Mouse (Mus musculus) natural killer cell, adult 2 months (primary cell): Measurements from ENCODE around the gene Cacna1h.

ENCODE experiments used
- DNase-seq, 2 experiments: peaks; one replicate each; pipeline ENCODE4 v3.0.0; 2022; ENCODE audit warnings: low spot score in 2 of 2

The Cacna1h gene

DNA sequence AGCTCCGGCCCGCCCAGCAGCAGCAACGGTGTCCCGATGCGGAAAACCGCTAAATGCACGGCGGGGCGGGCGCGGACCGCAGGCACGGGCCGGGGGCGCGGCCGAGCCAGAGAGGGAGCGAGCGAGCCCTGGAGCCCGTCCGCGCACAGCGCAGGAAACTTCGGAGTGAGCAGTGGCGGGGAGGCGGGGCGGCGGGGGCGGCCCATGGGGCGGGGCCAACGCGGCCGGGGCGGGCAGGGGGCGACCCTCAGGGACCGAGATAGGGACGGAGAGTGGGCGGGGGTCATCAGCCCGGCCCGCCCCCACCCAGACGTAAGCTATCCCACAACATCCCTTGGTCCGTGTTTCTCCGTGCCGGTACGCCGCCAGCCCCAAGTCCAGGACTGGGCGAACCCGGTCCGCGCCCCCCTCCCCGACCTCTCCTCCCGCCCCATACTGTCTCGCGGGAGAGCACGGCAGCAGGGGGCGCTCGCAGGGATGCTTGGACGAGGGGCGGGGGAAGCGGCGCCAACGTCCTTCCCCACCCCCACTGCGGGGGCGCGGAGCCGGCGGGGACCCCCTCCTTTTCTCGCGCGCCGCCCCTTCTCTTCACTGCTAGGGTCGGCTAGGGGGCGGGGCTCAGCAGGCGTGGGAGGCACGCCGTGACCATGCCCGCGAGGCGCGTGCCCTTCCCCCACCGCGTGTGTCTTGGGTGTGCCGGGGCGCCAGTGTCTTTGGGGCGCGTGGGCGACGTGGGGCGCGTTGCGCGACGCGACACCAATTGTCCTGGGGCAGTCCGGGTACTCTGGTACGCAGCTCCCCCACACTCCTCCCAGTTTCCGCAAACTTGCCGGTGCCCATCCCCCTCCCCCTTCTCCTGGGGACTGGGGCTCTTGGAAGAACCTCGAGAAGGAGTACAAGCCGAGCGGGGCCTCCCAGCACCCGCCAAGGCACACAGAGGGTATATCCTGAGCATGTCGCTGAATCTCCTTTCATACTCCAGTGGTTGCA, at the start of gene Cacna1h:
Gene Cacna1h, minus strand, starts transcription at position 167 of the 990 bp plus-strand sequence.
- DNase-seq, result no peak

DNA sequence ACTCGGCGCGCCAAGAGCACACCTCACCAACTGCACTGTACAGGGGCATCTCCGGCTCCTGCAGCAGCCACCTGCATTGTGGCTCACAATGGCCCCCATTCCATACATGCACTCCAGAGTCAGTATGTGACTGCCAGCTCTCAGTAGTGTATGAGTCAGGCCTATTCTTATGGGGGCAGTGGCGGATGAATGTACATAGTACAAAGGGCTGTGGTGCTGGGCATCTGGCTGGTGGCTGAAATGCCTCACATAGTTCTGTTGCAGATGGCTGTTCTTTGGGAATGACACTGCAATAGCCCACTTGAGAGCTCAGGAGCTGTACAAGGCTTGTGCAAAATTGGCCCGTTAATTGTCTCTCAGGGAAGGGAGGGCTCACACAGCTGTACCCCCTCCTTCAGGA, 48.5 kb upstream of the Cacna1h start:
- DNase-seq, result no peak

DNA sequence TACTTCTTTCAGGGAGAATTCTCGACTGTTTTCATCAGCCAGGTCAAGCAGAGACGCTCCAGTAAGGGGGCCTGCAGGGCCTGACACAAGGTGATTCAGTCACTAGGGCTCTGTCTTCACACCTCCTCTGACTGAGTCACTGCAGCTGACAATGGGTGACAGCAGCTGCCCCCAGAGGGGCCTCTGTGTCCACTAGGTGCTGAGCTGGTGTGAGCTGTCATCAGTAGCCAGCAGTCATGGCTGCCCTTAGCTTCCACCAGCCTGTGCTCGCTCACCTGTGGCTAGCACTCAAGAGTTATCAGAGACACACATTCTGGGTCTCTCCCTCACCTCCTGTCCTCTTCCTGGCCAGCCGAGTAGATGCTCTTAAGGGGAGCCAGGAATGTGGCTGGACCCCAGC, 47.2 kb upstream of the Cacna1h start:
- peak in 1 of 2 experiments; percentile 19 for DNase-seq

DNA sequence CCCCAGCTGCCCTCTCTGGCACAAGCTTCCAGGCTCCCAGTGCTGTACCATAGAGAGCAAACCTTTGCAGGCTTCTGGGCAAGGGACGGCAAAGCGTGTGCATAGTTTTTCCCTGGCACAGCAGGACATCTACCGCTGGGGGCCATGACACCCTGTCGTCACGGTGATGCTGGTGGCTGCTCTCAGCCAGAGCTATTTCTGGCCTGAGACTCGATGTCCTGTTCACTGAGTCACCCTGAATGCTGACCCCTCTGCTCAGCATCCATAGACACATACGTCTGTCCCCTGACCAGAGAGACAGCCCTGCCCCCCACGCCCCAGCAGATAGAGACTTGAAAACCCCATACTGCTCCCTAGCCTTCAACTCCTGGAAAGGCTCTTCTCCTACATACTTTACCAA, 46.6 kb upstream of the Cacna1h start:
- no peak for DNase-seq

DNA sequence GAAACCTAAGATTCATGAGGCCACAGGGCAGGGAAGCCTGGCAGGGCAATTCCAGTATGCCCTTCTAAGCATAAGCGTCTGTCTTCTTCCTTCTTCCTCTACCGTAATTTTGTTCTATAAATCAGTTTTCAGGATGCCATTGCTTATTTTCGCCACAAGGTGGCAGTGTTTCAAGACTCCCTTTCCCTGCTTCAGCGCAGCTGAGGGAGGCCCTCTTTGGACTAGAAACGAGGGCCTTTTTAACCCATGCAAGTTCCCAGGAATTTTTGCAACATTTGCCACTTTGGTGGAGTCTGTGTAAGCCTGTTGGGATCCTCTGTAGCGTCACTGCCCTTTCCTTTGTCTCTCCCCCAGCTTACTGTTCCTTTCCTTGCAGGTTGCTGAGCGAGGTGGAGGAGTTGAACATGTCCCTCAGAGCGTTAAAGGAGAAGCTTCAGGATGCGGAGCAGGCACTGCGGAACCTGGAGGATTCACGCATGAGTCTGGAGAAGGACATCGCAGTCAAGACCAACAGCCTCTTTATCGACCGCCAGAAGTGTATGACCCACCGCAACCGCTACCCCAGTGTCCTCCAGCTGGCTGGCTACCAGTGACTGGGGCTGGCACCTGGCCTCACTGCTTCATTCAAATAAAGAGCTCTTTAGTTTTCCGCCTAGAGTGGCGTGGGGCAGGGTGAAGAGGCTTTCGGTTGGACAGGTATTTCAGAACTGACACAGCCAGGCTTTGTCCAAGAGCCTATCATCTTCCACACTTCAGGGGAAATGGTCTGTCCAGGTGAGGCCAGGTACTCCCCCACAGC, 42.6 kb upstream of the Cacna1h start:
- DNase-seq, result peak; percentile 36 to 57

DNA sequence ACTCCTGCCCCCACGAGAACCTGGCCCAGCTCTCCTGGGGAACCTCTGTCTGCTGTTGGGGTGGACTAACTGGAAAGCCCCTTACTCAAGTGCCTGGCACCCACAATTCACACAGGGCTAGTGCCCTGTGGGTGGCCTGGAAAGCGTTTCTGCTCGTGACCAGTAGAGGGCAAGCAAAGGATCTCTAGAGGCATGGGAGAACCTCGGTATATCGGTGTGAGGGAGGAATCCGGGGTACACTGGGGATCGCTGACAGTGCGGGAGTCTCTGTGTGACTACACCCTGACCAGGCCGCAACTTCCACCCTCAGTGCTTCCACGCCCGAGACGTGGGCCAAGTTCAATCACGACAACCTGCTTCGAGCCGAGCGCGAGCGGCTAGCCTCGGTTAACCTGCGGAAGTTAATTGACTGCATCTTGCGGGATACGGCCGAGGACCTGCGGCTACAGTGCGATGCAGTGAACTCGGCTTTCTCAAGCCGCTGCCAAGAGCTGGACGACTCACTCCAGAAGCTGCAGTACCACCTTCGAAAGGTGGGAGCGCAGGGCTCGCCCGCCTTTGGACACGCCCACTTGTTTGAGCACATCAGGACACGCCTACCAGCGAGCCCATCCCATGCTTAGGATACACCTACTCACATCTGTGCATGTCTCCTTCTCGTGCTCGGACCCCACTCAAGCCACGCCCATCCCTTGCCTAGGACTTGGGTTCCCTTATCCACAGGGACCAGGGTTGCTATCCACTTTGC, 40.9 kb upstream of the Cacna1h start:
- DNase-seq, result peak; percentile 70 to 80

DNA sequence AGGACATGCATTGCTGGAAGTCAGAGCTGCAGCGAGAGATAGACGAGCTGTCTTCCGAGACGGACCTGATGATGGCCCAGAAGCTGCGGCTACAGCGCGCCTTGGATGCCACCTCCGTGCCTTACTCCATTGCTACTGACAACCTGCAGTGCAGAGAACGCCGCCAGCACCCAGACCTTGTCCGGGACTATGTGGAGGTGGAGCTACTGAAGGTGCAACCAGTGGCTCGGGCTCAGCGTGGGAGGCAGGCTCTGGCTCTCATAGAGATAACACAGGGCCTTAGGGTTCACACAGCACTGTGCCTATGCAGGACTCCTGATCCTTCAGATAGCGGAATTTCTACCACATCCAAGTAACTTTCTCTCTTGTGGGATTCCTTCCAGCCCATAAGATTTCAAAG, 38.5 kb upstream of the Cacna1h start:
- no peak for DNase-seq

DNA sequence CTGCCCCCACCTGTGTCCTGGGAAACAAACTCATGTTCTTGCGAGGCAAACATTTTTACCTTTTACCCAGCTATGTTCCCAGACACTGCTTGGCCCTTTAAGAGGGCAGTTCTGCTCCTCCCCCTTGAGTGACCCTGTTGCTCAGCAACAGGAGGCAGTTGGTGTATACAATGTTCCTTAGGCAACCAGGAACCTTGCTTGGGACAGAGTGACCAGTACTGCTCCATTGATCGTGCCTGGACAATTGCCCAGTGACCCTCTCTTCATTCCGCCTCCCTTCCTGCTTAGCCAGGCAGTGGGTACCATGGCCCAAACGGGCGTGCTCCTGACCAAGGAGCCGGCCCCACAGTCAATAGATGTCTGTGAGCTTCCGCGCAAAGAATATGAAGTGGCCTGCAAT, 37.8 kb upstream of the Cacna1h start:
- no peak for DNase-seq

DNA sequence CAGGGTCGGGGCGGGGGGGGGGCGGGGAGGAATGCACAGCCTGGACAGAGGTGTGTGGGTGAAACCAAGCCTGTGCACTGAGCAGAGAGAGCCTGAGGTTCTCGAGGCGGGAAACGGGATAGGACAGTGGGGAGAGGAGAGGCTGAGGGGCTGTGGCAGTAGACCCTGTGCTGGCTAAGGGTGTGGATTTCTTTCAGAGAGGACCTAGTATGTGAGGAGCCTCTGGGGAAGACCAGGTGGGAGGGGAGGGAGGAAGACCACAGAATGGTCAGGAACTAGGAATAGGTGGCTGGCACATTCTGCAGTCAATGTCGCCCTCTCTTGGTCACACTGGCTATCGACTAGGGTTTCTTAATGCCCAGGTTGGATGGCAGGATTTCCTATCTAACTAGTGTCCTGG, 36.2 kb upstream of the Cacna1h start:
- no peak for DNase-seq

DNA sequence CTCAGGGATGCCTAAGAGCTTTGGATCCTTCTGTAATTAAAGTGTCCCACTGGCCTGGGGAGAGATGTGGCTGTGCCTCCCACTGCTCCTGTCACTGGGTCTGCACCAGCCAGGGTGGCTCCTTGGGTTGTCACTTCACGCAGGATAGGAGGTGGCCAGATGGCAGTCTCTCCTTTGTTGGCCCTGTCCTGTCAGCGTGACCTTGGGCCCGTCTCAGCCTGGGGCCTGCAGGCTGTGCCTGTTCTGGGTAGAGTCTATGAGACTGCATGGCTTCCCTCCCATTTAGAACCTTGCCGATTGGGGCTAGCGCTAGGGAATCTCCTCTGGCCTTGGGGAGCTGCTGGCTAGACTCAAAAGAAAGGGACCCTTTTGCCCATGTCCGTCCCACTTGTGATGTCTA, 34.7 kb upstream of the Cacna1h start:
- no peak for DNase-seq

DNA sequence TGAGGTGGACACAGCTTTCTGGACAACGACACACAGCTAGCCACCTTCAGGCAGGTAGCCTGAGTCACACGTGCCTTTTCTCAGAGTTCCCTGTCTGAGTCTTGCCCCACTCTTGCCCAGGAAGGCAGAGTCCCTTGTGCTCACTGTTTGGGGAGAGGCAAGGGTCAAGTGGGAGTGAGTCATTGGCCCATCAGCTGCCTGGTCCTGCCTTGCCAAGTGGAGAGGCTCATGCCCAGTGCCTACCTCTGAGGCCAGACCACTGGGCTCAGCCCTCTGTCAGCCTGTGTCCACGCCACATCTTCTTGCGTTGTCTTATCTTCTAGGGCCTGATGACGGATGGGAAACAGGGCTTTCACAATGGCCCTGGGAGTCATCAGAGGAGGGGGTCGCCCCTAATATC, 34.2 kb upstream of the Cacna1h start:
- no peak for DNase-seq

DNA sequence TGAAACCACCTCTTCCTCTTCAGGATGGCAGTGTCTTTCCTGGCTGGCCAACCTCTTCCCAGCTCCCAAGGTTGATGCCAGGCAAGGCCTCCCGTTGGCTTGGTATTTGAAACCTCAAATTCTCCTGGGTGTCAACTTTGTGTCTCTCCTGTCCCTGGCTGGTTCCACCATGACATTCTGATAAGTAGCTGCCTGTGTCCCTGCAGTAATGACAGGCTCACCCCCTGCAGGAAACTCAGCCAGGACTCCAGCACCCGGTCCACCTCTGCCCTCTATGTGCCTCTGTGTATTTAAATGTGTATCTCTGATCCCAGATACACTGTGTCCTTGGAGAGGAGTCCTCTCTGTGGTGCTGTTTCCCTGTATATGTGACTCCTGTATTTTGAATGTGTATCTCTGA, 32.7 kb upstream of the Cacna1h start:
- no peak for DNase-seq

DNA sequence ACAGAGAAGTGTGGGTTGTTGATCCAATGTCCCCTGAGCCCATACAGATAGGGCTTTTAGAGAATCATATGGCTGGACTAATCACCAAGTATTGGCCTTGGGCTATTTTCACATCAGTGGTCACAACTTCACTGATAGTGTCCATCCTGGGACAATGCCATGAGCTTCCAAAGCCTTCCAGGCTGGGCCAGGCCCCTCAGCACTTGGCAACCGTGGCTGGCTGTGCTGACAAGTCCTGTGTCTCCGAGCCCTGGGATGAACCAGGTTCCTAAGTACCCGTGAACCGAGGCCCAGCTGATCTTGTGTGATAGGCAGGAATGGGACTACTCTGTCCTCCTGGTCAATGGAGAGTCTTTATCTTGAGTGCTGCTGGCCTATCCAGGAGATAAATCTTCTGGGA, 30.5 kb upstream of the Cacna1h start:
- DNase-seq, result no peak

DNA sequence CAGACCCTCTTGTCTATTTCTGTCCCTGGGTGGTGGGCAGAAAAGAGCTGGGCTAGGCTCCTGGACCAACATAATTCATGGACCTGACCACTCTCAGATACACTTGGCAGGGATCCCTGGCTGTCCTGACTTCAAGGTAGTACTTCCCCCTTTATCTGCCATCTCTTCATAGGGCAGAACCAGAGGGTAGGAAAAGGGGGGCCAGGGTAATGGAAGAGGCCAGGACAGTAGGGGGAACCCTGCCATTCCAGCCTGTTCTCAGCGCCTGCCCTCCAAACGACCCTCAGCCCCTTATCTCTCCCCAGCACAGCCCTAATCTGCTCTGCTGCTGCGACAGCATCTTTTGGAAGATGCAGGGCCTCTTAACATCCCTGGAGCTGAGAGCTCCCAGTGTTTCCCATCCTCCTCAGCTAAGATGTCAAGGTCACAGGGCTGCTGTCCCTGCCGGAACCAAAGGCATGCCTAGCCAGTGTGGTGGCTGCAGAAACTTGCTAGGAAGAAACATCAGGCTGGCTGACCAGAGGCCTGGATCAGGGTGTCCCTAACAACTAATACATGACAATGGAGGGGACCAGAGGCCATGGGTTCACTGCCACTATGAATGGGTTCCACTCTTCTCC, 29.9 kb upstream of the Cacna1h start:
- no peak for DNase-seq

DNA sequence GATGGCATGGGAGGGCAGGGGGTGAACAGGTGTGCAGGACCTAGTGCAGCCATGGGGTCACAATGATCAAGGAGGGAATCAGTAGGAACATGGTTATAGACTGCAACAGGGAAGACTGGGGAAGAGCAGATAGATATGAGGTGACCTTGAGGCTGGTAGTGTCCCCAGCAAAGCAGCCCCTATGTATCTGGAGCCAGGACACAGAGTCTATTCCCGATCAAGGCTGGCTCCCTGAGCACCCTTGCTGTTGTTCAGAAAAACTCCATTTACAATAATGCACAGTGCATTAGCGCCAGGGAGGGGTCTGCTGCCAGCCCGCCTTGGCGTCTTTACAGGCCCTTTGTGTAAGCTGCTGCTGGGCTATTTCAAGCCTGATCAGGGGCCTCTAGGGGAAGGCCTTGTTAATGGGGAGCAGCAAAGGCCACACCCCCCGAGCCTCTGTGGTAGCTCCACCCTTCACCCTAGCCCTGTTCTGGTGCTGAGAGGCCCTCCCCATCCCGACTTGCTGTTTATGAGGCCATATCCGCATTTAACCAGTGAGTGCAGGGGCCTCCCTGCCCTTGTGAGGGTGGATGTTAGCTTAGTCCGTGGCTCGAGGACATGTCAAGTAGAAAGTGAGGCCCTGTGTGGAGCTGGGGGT, 28.8 kb upstream of the Cacna1h start:
- no peak for DNase-seq

DNA sequence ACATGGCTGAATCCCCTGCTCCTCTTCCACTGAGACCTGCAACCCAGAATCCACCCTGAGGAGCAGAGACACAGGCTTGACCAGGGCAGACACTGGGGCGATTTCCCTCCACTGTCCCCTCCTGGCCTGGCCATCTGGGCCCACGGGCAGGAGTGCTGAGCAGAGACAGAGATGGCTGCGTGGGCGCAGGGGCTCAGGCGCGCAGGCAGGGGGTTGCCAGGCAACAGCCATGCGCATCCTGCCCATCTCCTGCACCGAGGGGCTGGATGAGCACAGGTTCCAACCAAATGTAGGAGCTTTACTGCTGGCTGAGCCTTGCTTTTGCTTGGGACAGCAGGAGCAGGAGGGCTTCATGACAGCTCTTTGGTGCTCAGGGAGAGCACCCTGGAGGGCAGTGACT, 23.0 kb upstream of the Cacna1h start:
- no peak for DNase-seq

DNA sequence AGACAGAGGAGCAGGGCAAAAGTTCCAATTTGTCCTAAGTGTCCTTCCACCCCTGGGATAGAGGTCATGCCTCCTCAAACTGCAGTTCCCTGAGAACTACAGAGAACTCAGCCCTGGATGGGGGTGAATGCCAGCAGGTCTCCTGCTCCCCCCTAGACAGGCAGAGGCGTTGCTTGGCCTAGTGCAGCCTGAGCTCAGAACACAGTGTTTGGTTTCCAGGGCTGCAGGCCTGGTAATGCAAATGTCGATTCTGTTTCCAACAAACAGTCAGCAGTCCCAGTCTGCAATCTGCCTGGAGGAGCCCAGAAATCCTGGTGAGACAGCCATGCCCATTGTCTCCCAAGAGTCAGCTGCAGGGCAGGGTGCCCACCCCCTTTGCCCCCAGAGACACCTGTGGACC, 20.7 kb upstream of the Cacna1h start, which contains the start of gene Tekt4:
Gene Tekt4, plus strand, starts transcription at position 344 of the 400 bp plus-strand sequence.
- DNase-seq, result no peak

DNA sequence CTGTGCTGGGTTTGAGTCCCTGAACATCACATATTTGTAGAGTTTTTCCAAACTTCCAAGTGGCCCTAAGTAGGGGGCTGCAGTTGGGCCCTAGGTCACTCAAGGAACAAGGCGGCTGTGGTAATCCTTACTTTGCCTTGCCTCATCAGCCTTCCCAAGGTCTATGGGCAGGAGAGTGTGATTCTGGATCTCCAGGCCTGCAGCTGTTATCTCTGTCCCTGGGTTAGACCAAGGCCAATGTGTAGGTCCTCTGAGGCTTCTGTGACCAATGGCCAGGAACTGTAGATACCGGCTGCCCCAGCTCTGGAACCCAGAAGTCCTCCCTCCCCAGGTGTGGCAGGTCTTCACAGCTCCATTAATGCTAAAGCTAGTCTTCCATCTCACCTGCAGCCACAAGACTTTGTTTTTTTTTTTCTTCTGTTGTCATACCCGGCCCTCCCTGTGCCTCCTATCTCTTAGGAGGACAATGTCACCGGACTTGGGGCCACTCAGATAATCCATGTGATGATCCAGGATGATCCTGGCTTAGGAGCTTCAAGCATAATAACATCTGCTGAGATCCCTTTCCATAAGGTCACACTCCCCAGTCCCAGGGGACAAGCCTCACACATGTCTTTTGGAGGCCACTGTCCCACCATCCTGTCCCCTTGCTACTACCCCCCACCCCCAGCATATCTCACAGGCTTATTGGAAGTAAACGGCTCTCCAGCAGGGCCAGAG, 18.8 kb upstream of the Cacna1h start:
- DNase-seq, result no peak

DNA sequence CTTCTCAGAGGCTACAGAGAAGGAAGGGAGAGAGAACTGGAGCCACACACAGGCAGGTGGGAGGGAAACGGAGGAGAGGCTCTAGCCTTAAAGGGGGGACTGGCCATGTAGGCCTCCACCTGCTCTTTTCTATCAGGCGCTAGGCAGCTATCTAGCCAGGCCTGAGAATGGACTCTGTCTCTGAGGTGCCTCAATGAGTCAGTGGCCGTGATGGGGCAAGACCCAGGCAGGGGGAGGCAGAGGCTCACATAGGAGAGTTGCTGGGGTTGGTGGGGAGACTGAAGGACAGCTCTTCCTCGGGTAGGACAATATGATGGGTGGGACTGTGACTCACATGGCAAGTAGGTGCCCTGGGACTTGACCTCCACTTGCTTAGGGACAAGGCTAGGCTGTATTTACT, 16.7 kb upstream of the Cacna1h start:
- DNase-seq, result no peak

DNA sequence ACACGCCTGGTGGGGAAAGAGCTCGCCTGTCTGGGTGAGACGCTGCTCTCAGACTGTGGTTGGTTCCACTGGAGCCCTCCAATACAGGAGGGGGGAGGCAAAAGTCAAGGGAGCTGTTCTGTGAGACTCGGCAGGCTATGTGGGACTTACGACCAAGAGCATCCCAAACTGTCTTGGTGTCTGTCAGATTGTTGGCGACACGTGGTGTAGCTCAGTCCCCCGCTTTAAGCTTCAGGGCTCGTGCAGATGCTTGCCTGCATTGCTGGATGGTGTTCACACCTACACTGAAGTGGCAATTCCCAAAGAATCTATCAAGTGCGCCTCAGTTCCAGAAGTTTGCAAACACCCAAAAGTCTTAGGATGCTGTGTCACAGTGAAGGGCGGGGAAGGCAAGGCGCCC, 14.3 kb upstream of the Cacna1h start:
- DNase-seq, result no peak
